12 mouse cellular contexts compared by ENCODE assay signal in genomic region chr4:47597586-47597985, GRCm38 (mm10).
A peak's percentile ranks its signal among the peaks of the same experiment; 100 is the strongest.
DNase-seq lines count a peak whose midpoint lies in the region; ATAC-seq and TF ChIP-seq lines count a peak whose summit lies in the region.
"Had no signal": no experiment of that assay in that cellular context is flagged by ENCODE, and none has a peak within 500 bp of the region (broad histone marks: within the 10 kb centered on the region; RNA-seq: fewer than 3 reads in every experiment).

No protein-coding gene starts in this region.

- DNase-seq in right cerebral cortex, postnatal 10 days (ENCODE audit: low spot score in 2 of 2) = peak; percentile 62 to 76
- no peak for DNase-seq in right cerebral cortex, adult 18-20 months
- peak; percentile 73 for DNase-seq in cerebellum, adult 9-11 months
- DNase-seq in layer of hippocampus, postnatal 36 days = peak; percentile 43 to 50
- no peak for DNase-seq in heart, adult 2 months
- DNase-seq in thymus, postnatal 14 days = no peak

- ATAC-seq in forebrain, embryonic 15.5 days (replicated peaks) = peak; percentile 88
- ATAC-seq in forebrain, embryonic 12.5 days (ENCODE audit: low FRiP score) = no peak
- ATAC-seq: intestine, embryonic 16.5 days; liver, embryonic 12.5 days had no signal

- H3K9me3 ChIP-seq in forebrain, embryonic 15.5 days = no peaks in the 10 kb centered on the region
- no peaks in the 10 kb centered on the region for H3K9me3 ChIP-seq in forebrain, embryonic 12.5 days
- H3K9me3 ChIP-seq: embryonic facial prominence, embryonic 13.5 days; heart, embryonic 15.5 days; liver, embryonic 12.5 days had no signal

- no peak for TF ChIP-seq EP300 in heart, adult 2 months (IDR thresholded peaks at IDR 0.05; ENCODE audit: insufficient read depth, low read depth, low read length)

- H3K4me2 ChIP-seq in forebrain, embryonic 15.5 days (replicated peaks) = no peak overlapping the region
- no peak overlapping the region for H3K4me2 ChIP-seq in forebrain, embryonic 12.5 days
- H3K4me2 ChIP-seq: embryonic facial prominence, embryonic 13.5 days; heart, embryonic 15.5 days; liver, embryonic 12.5 days had no signal

- no peak overlapping the region for H3K4me3 ChIP-seq in forebrain, embryonic 15.5 days
- H3K4me3 ChIP-seq in forebrain, embryonic 12.5 days (replicated peaks) = no peak overlapping the region
- no peak overlapping the region for H3K4me3 ChIP-seq in heart, adult 2 months
- H3K4me3 ChIP-seq: embryonic facial prominence, embryonic 13.5 days; heart, embryonic 15.5 days; liver, embryonic 12.5 days had no signal

- TF ChIP-seq CTCF in heart, adult 2 months (IDR thresholded peaks at IDR 0.05) = no peak

- H3K36me3 ChIP-seq in forebrain, embryonic 15.5 days = no peaks in the 10 kb centered on the region
- no peaks in the 10 kb centered on the region for H3K36me3 ChIP-seq in forebrain, embryonic 12.5 days (replicated peaks)
- H3K36me3 ChIP-seq in heart, adult 2 months (ENCODE audit: control insufficient read depth, insufficient read depth, low read length) = no peaks in the 10 kb centered on the region
- H3K36me3 ChIP-seq: embryonic facial prominence, embryonic 13.5 days; heart, embryonic 15.5 days; liver, embryonic 12.5 days had no signal

- H3K27ac ChIP-seq in forebrain, embryonic 15.5 days (replicated peaks) = peak overlapping the region; percentile 55
- no peak overlapping the region for H3K27ac ChIP-seq in forebrain, embryonic 12.5 days
- H3K27ac ChIP-seq in heart, adult 2 months = no peak overlapping the region
- H3K27ac ChIP-seq: embryonic facial prominence, embryonic 13.5 days; heart, embryonic 15.5 days; liver, embryonic 12.5 days had no signal

- no peak overlapping the region for H3K9ac ChIP-seq in forebrain, embryonic 15.5 days (replicated peaks)
- no peak overlapping the region for H3K9ac ChIP-seq in forebrain, embryonic 12.5 days
- H3K9ac ChIP-seq in heart, adult 2 months (ENCODE audit: low read depth, low read length) = no peak overlapping the region
- H3K9ac ChIP-seq: embryonic facial prominence, embryonic 13.5 days; heart, embryonic 15.5 days; liver, embryonic 12.5 days had no signal

- no peaks in the 10 kb centered on the region for H3K27me3 ChIP-seq in forebrain, embryonic 15.5 days
- H3K27me3 ChIP-seq in forebrain, embryonic 12.5 days = no peaks in the 10 kb centered on the region
- H3K27me3 ChIP-seq in heart, adult 2 months (ENCODE audit: control insufficient read depth, insufficient read depth, low read length) = no peaks in the 10 kb centered on the region
- H3K27me3 ChIP-seq: embryonic facial prominence, embryonic 13.5 days; heart, embryonic 15.5 days; liver, embryonic 12.5 days had no signal

- peaks cover 7% of the 10 kb centered on the region for H3K4me1 ChIP-seq in forebrain, embryonic 15.5 days
- peaks cover 3% of the 10 kb centered on the region; the same call in 1 of the 2 replicates for H3K4me1 ChIP-seq in forebrain, embryonic 12.5 days
- H3K4me1 ChIP-seq in heart, adult 2 months (ENCODE audit: control insufficient read depth, insufficient read depth, low read length) = no peaks in the 10 kb centered on the region
- H3K4me1 ChIP-seq: liver, embryonic 12.5 days had no signal

- no peak for TF ChIP-seq POLR2A in heart, adult 2 months (IDR thresholded peaks at IDR 0.05; ENCODE audit: insufficient read depth, low read depth, low read length)

- intact Hi-C loops in heart, adult 2 months (cut with DNase I) = loop anchor here (10.0 kb wide), 1 partner anchor 207 kb away; no protein-coding TSS in a partner anchor

- no peaks in the 10 kb centered on the region for H3K79me2 ChIP-seq in heart, adult 2 months (replicated peaks; ENCODE audit: control insufficient read depth, insufficient read depth, low read length)

- 45% methylated on average over 7 of the region's 7 CpGs for WGBS in forebrain, embryonic 15.5 days
- 67% methylated on average over 7 of the region's 7 CpGs for WGBS in forebrain, embryonic 12.5 days
- WGBS in heart, adult 2 months = 65% methylated on average over 7 of the region's 7 CpGs

Comparison
In these comparisons a context has a peak if more than half of its experiments do, and no peak if none do; other contexts are left out.
1. DNase-seq: peak in right cerebral cortex, postnatal 10 days (2 of 2), cerebellum, adult 9-11 months (single experiment) and layer of hippocampus, postnatal 36 days (2 of 2); none in right cerebral cortex, adult 18-20 months (single experiment), heart, adult 2 months (0 of 2) and thymus, postnatal 14 days (single experiment).